Mouse (Mus musculus) G1E (cell line): ENCODE results near the gene Pus1. TPM values are rescaled to one million over a fixed set of nuclear protein-coding genes. Genes with fewer than 3 reads are reported as not detected.

Source experiments
- ATAC-seq: 2 replicates; pipeline ENCODE4 v1.8.0; 2016; ENCODE audit warnings: mild to moderate bottlenecking; ENCODE audit not compliant: insufficient number of reproducible peaks, poor library complexity, low FRiP score, severe bottlenecking; ENCODE audit errors: extremely low read depth
- DNase-seq: peaks from one replicate; pipeline ENCODE4 v3.0.0; 2012; ENCODE audit warnings: low spot score
- H3K27me3 ChIP-seq: 2 replicates; pipeline ENCODE4 v1.6.1; 2012; ENCODE audit warnings: mild to moderate bottlenecking, low read length, inconsistent platforms; ENCODE audit not compliant: insufficient read depth
- H3K36me3 ChIP-seq: replicated peaks from 2 replicates; pipeline ENCODE3; 2012; ENCODE audit warnings: mild to moderate bottlenecking, inconsistent platforms
- H3K4me1 ChIP-seq: 2 replicates; pipeline ENCODE4 v1.6.1; 2012; ENCODE audit warnings: low read depth, low read length, inconsistent platforms, mixed read lengths; ENCODE audit not compliant: insufficient read depth
- H3K4me3 ChIP-seq: 2 replicates; pipeline ENCODE4 v1.5.1; 2012; ENCODE audit warnings: low read depth, mild to moderate bottlenecking, inconsistent platforms, low read length, moderate library complexity, mixed read lengths
- H3K9me3 ChIP-seq: replicated peaks from 2 replicates; pipeline ENCODE4 v1.6.1; 2012; ENCODE audit warnings: inconsistent platforms
- CTCF ChIP-seq: IDR thresholded peaks from 2 replicates; pipeline ENCODE4 v1.5.1; 2012; ENCODE audit warnings: low read depth, low read length, inconsistent platforms, mixed read lengths
- GATA1 ChIP-seq: IDR thresholded peaks from 2 replicates; pipeline ENCODE4 v1.6.1; 2012; ENCODE audit warnings: borderline replicate concordance, low read length, inconsistent platforms, mixed read lengths
- GATA2 ChIP-seq: IDR thresholded peaks from 2 replicates; pipeline ENCODE4 v1.6.1; 2012; ENCODE audit warnings: low read depth, low read length, inconsistent platforms, borderline replicate concordance
- POLR2AphosphoS5 ChIP-seq: IDR thresholded peaks from 2 replicates; pipeline ENCODE4 v1.6.1; 2012; ENCODE audit warnings: low read depth, low read length, inconsistent platforms; ENCODE audit not compliant: insufficient replicate concordance
- TAL1 ChIP-seq: conservative IDR thresholded peaks from 2 replicates; pipeline ENCODE4 v1.6.1; 2012; ENCODE audit warnings: low read depth, low read length, inconsistent platforms, mixed read lengths
- polyA plus RNA-seq: library from polyadenylated mRNA; stranded (reverse); fragments of >175 nt; gene quantifications from 2 replicates; pipeline ENCODE4 v1.2.3, GENCODE M21; 2012
- total RNA-seq, 2 experiments: library from RNA; stranded (forward) in 1 of 2; stranded (reverse) in 1 of 2; fragments of 200-1000 nt in 1 of 2; fragments of >200 nt in 1 of 2; fragmentation: Nextera tagmentation in 1 of 2; gene quantifications; 2 replicates each; pipeline ENCODE4 v1.2.3; 2014 to 2017

Gene Pus1
- total and polyA plus RNA-seq, 3 experiments = 17.8 to 143 (median 72.9) TPM

DNA sequence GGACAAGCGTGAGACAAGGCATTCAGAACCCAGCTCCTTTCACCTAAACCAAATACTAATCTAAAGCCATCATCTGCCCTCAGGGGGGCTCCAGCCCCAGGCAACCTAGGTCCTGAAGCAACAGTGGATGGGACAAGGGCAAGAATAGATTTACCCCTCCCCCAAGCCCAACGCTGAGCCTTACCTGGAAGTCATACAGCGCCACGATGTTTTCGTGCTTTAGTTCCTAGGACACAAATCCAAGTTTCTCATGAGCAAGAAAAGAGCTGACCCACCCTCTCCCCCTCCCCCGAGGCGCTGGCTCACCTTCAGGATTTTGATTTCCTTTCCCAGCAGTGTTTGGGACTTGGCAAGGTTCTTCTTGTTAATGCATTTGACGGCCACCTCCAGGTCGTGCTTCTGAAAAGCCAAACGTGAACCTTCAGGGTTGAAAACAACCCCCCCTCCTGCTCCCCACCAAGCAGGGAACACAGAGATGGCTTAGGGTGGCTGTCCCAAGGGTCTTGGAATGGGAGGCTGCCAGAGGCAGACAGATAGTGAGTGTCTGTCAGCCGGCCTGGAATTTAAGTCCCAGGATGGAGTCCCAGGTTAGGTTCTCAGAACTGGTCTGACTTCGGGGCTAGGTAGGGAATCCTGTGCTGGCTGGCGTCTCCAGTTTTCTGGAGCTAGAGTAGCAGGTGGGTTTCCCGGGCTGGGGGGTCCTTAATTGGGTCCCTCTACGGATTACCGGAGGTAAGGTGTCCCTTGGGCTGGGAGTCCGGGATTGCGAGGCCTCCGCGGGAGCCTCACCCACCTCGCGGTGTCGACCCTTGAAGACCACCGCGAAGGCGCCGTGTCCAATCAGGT is 28.6 kb upstream of the Pus1 start:
- Histone ChIP-seq H3K36me3 (peaks cover 36% of the 10 kb centered on the region), H3K4me3 (peak overlapping the region; percentile 96), H3K4me1 (peaks cover 64% of the 10 kb centered on the region), H3K27me3 (no peaks in the 10 kb centered on the region), H3K9me3 (no peaks in the 10 kb centered on the region)
- DNase-seq = peak; percentile 19
- no peak for TF ChIP-seq POLR2AphosphoS5
- no peak for TF ChIP-seq GATA1
- TF ChIP-seq TAL1 = no peak
- TF ChIP-seq GATA2 = no peak
- no peak for TF ChIP-seq CTCF
- ATAC-seq = no peak

DNA sequence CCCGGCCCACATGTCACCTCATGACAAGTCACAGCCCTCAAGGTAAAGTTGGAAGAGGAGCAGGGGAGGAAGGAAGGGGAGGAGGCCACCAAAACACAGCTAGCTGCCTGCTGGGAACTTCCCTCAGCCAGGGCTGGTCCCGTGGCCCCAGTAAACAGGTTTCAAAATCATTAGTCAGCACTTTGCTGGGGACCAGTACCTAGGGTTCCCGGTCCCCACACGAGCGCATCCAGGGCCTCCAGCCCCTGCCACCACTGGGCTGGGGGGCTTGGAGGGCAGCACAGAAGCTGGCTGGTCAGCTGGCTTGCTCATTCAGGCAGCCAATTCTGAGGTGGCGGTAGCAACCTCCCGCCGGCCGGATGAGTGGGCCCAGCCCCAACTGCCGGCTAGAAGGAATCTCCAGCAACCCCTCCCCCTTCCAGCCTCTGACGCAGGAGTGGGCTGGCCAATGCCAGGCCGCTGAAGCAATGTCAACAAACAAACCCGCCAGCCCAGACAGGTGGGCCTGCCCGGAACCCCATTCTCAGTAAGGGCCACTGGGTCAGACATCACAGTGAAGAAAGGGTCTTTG is 27.7 kb upstream of the Pus1 start:
- Histone ChIP-seq H3K4me3 (peak overlapping the region; percentile 96), H3K9me3 (no peaks in the 10 kb centered on the region), H3K36me3 (peaks cover 40% of the 10 kb centered on the region), H3K4me1 (peaks cover 72% of the 10 kb centered on the region), H3K27me3 (no peaks in the 10 kb centered on the region)
- ATAC-seq (peak; percentile 38), DNase-seq (peak; percentile 82)
- no peak for TF ChIP-seq GATA1
- TF ChIP-seq GATA2 = no peak
- TF ChIP-seq TAL1 = no peak
- TF ChIP-seq CTCF = no peak
- no peak for TF ChIP-seq POLR2AphosphoS5

DNA sequence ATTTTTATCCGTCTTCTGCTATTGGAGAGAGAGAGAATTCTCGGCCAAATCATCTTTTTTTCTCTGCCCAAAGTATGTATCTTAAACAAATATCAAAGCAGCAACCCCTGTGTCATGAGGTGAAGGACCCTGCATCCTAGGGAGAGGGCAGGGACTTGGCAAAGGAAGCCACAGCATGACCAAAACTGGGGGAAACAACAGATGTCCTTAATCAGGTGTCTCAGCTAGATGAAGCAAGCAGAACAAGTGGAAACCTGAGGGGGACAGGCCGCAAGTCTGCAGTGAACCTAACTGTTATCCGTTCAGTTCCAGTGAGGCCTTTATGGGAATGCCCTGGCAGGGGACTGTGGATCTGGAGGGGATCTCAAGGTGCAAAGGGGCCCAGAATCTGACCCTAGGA is 27.0 kb upstream of the Pus1 start:
- no peak for DNase-seq
- Histone ChIP-seq H3K4me1 (peaks cover 79% of the 10 kb centered on the region), H3K27me3 (no peaks in the 10 kb centered on the region), H3K9me3 (no peaks in the 10 kb centered on the region), H3K4me3 (peak overlapping the region; percentile 96), H3K36me3 (peaks cover 41% of the 10 kb centered on the region)
- ATAC-seq = no peak
- TF ChIP-seq GATA2 (no peak), CTCF (no peak), GATA1 (no peak), TAL1 (no peak), POLR2AphosphoS5 (no peak)

DNA sequence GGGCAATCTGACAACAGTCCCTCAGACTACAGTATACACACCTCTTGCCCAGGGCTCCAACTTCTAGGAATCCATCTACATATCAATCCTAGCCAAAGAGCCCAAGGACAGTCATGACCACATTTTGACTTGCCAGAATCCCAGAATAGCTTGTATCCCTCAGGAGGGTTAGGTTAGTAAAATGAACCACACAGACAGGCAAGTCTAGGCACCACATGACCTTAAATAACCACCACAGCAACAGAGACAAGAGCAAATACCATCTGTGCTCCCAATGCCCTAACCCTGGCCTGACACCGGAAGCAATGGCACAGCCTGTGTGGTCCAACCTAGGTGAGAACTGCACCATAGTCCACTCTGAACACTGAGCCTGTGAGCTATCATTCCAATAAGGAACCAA is 26.2 kb upstream of the Pus1 start:
- H3K27me3 ChIP-seq = no peaks in the 10 kb centered on the region
- DNase-seq (no peak), ATAC-seq (no peak)
- TF ChIP-seq CTCF = no peak
- no peak for TF ChIP-seq GATA1
- no peak for TF ChIP-seq GATA2
- TF ChIP-seq POLR2AphosphoS5 = no peak
- no peak for TF ChIP-seq TAL1
- H3K9me3 ChIP-seq = no peaks in the 10 kb centered on the region
- H3K4me1 ChIP-seq = peaks cover 82% of the 10 kb centered on the region
- H3K36me3 ChIP-seq = peaks cover 49% of the 10 kb centered on the region
- no peak overlapping the region; the same call in 1 of the 2 replicates for H3K4me3 ChIP-seq

GRCm38 (mm10) chr5:110806154-110806553 is 25.7 kb upstream of the Pus1 start:
- TF ChIP-seq GATA1 (no peak), GATA2 (no peak), TAL1 (no peak), CTCF (no peak), POLR2AphosphoS5 (no peak)
- H3K36me3 ChIP-seq = peaks cover 54% of the 10 kb centered on the region
- peaks cover 85% of the 10 kb centered on the region for H3K4me1 ChIP-seq
- ATAC-seq (no peak), DNase-seq (no peak)
- H3K27me3 ChIP-seq = no peaks in the 10 kb centered on the region
- H3K4me3 ChIP-seq = no peak overlapping the region; the same call in 1 of the 2 replicates
- H3K9me3 ChIP-seq = no peaks in the 10 kb centered on the region

GRCm38 (mm10) chr5:110804012-110804743 is 23.7 kb upstream of the Pus1 start:
- DNase-seq (peak; percentile 75), ATAC-seq (peak; percentile 84)
- Histone ChIP-seq H3K4me1 (peaks cover 95% of the 10 kb centered on the region), H3K9me3 (no peaks in the 10 kb centered on the region), H3K36me3 (peaks cover 74% of the 10 kb centered on the region), H3K4me3 (peak overlapping the region; percentile 57; the same call in 1 of the 2 replicates), H3K27me3 (no peaks in the 10 kb centered on the region)
- TF ChIP-seq TAL1 (peak; percentile 72), CTCF (no peak)
